Mouse (Mus musculus) E14TG2a.4 (cell line): Measurements from ENCODE around the gene Baiap2l2.

Experiments used
- CTCF ChIP-seq: conservative IDR thresholded peaks from 2 replicates; pipeline ENCODE4 v1.5.1; 2014; ENCODE audit warnings: low read length
- NANOG ChIP-seq: IDR thresholded peaks from 2 replicates; pipeline ENCODE4 v1.6.1; 2014; ENCODE audit warnings: borderline replicate concordance, low read length, mixed read lengths
- POU5F1 ChIP-seq: IDR thresholded peaks from 2 replicates; pipeline ENCODE4 v1.6.1; 2014; ENCODE audit warnings: low read length, borderline replicate concordance

- TF ChIP-seq CTCF (no peak), NANOG (no peak), POU5F1 (no peak)
These were observed 40.9 kb upstream of the Baiap2l2 start for GRCm38 (mm10) chr15:79326264-79326663.
